Mouse (Mus musculus) heart, embryonic 11.5 days (tissue): ENCODE measurements around the gene Gnao1. TPM values are rescaled to one million over a fixed set of nuclear protein-coding genes. Genes with fewer than 3 reads are reported as not detected.

Experiments used
- ATAC-seq: fragments of 200-750 bp; cut with Nextera tagmentation; replicated peaks from 2 replicates; pipeline ENCODE4 v1.8.0; 2017; ENCODE audit warnings: moderate library complexity; ENCODE audit not compliant: insufficient number of reproducible peaks, low FRiP score, low TSS enrichment
- H3K27ac ChIP-seq: fragments of 300-500 bp; sonication (generic); 2 replicates; pipeline ENCODE4 v1.5.1; 2014; ENCODE audit warnings: mild to moderate bottlenecking, low read depth, low read length
- H3K27me3 ChIP-seq: fragments of 300-500 bp; sonication (generic); 2 replicates; pipeline ENCODE4 v1.6.1; 2014; ENCODE audit warnings: mild to moderate bottlenecking, low read length, mixed read lengths; ENCODE audit not compliant: control insufficient read depth, insufficient read depth
- H3K36me3 ChIP-seq: fragments of 300-500 bp; sonication (generic); 2 replicates; pipeline ENCODE4 v1.6.1; 2014; ENCODE audit warnings: mild to moderate bottlenecking, low read length, moderate library complexity, mixed read lengths; ENCODE audit not compliant: control insufficient read depth, insufficient read depth
- H3K4me1 ChIP-seq: fragments of 300-500 bp; sonication (generic); 2 replicates; pipeline ENCODE4 v1.6.1; 2014; ENCODE audit warnings: low read length; ENCODE audit not compliant: control insufficient read depth, insufficient read depth
- H3K4me2 ChIP-seq: fragments of 300-500 bp; sonication (generic); 2 replicates; pipeline ENCODE4 v1.6.1; 2014; ENCODE audit warnings: mild to moderate bottlenecking, moderate library complexity
- H3K4me3 ChIP-seq: fragments of 300-500 bp; sonication (generic); 2 replicates; pipeline ENCODE4 v1.5.1; 2014; ENCODE audit warnings: low read depth, low read length
- H3K9ac ChIP-seq: fragments of 300-500 bp; sonication (generic); 2 replicates; pipeline ENCODE4 v1.6.1; 2014; ENCODE audit warnings: mild to moderate bottlenecking, low read depth, low read length, moderate library complexity
- H3K9me3 ChIP-seq: fragments of 300-500 bp; sonication (generic); replicated peaks from 2 replicates; pipeline ENCODE4 v1.6.1; 2016; ENCODE audit warnings: low read length; ENCODE audit not compliant: control insufficient read depth
- WGBS: fragments of 180-500 bp; shearing (Covaris S2); extraction: QIAGEN DNeasy Blood & Tissue Kit; methylation state at CpG from one replicate; pipeline ENCODE4 v1.1.7; 2014; ENCODE audit not compliant: insufficient replicate concordance; 5-methylcytosine and 5-hydroxymethylcytosine counted together
- polyA plus RNA-seq: library from polyadenylated mRNA; unstranded; fragments of >200 nt; fragmentation: Nextera tagmentation; extraction: Ambion mirVana; gene quantifications from 2 replicates; pipeline ENCODE4 v1.2.1, GENCODE M21; 2014

Gene Gnao1
- polyA plus RNA-seq, 1 experiment from 2014 or later, result 13.9 TPM

DNA sequence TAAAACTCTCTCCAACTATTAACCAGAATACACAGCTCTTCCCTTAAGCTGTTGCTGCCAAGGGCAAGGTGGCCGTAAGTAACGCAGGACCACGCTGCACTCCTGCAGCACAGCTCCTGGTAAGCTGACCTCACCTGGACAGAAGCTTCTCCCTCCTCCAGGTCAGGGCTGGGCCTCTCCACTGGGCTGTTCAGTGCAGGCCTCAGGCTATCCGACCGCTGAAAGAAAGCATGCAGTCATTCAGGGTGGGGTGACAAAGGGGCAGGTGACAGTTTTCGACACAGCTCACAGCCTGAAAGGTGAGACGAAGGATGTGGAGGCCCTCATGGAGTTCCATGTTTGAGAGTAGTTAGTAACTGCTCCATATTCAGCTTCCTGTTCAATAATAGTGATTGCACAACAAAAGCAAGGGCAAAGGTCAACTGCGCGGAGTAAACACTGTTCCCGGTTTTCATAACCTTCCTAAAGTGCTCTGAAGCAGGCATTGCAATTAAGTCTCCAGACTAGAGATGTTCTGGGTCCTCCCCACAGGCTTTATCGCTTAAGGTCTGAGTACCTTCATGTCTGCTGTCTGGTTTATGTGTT is 164.9 kb downstream of the Gnao1 start:
- Histone ChIP-seq H3K9ac (no peak overlapping the region), H3K4me1 (no peaks in the 10 kb centered on the region), H3K27me3 (no peaks in the 10 kb centered on the region), H3K36me3 (peaks cover 39% of the 10 kb centered on the region), H3K9me3 (no peaks in the 10 kb centered on the region), H3K4me2 (no peak overlapping the region), H3K27ac (no peak overlapping the region), H3K4me3 (no peak overlapping the region)
- WGBS, result 86% methylated on average over 11 of the region's 11 CpGs
- no peak for ATAC-seq

- 91% methylated on average over 2 of the region's 2 CpGs for WGBS
Measured at GRCm38 (mm10) chr8:93975358-93975757, 165.6 kb downstream of the Gnao1 start.

GRCm38 (mm10) chr8:93976446-93977211 is 166.9 kb downstream of the Gnao1 start:
- ATAC-seq, result no peak

More at GRCm38 (mm10) chr8:93975358-93975757, 165.6 kb downstream of the Gnao1 start:
- no peaks in the 10 kb centered on the region for H3K9me3 ChIP-seq
- H3K27me3 ChIP-seq, result no peaks in the 10 kb centered on the region
- H3K9ac ChIP-seq, result no peak overlapping the region
- H3K36me3 ChIP-seq, result peaks cover 41% of the 10 kb centered on the region
- H3K4me1 ChIP-seq, result no peaks in the 10 kb centered on the region
- no peak overlapping the region for H3K27ac ChIP-seq
- no peak for ATAC-seq
- no peak overlapping the region for H3K4me3 ChIP-seq
- no peak overlapping the region for H3K4me2 ChIP-seq

DNA sequence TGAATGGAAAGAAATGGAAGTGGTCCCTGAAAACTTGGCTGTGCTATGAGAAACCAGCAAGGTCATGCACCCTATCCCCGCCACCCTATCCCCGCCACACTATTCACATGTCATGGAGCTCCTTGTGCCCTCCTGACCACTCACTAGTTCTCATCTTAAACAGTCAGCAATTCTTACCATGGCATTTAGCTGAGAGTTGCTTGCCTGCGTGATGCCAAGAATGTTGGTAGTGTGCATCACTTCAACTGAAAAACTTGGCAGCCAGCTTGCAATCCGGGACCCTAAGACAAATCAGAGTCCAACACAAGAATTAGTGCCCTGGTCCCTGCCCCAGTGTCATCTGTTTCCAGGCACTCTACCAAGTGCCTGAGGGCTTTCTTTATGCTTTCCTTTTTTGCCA is 170.4 kb downstream of the Gnao1 start:
- H3K4me1 ChIP-seq, result no peaks in the 10 kb centered on the region
- H3K27me3 ChIP-seq, result no peaks in the 10 kb centered on the region
- H3K36me3 ChIP-seq, result peaks cover 36% of the 10 kb centered on the region
- WGBS, result 90% methylated on average over 4 of the region's 4 CpGs
- ATAC-seq, result no peak
- H3K4me3 ChIP-seq, result no peak overlapping the region
- H3K9me3 ChIP-seq, result no peaks in the 10 kb centered on the region
- H3K4me2 ChIP-seq, result no peak overlapping the region
- no peak overlapping the region for H3K9ac ChIP-seq
- no peak overlapping the region for H3K27ac ChIP-seq

More at GRCm38 (mm10) chr8:93976446-93977211, 166.9 kb downstream of the Gnao1 start:
- 81% methylated on average over 6 of the region's 6 CpGs for WGBS
- Histone ChIP-seq H3K36me3 (peaks cover 45% of the 10 kb centered on the region), H3K9me3 (no peaks in the 10 kb centered on the region), H3K4me2 (no peak overlapping the region), H3K27ac (no peak overlapping the region), H3K27me3 (no peaks in the 10 kb centered on the region), H3K4me1 (no peaks in the 10 kb centered on the region), H3K4me3 (no peak overlapping the region), H3K9ac (no peak overlapping the region)

DNA sequence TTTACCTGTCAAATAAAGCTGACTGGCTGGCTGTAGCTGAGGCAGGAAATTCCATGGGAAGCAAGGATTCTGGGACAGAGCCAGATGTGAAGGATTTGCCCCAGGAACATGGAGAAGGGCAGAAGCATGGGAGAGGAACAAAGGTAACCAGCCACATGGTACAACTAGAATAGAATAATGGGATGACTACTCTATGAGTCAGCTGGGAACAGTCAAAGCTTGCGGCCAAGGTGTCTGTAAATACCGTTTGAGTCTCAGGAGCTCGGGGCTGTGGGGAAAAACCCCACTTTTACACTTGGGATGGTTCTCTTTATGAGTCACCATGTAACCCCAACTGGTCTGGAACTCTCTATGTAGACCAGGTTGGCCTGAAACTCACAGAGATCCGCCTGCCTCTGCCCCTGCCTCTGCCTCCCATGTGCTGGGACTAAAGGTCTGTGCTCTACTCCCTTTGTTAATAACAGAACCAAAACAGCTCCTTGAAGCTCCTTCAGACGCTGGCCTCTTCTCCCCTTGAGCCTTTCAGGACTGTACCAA is 172.0 kb downstream of the Gnao1 start:
- WGBS, result 90% methylated on average over 5 of the region's 5 CpGs
- no peak overlapping the region for H3K9ac ChIP-seq
- H3K9me3 ChIP-seq, result no peaks in the 10 kb centered on the region
- no peak overlapping the region for H3K4me2 ChIP-seq
- H3K27ac ChIP-seq, result no peak overlapping the region
- peaks cover 33% of the 10 kb centered on the region for H3K36me3 ChIP-seq
- no peak overlapping the region for H3K4me3 ChIP-seq
- H3K27me3 ChIP-seq, result no peaks in the 10 kb centered on the region
- no peaks in the 10 kb centered on the region for H3K4me1 ChIP-seq
- no peak for ATAC-seq

DNA sequence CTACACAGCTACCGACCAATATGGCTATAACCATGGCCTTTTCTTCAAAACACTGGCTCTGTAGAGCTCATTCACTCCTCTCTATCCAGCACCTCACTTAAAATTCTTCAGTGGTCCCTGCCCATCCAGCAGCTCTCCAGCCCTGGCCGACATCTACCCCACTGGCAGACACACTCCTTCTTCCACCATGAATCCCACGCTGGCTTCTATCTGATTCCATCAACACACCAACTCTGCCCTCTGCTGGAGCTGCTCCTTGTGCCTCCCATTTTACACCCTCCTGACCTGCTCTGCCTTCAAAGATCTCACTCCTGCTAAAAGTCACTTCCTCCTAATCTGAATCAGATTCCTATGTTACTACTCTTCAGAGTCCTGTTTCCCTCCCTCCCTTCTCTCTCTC is 174.1 kb downstream of the Gnao1 start:
- no peak overlapping the region for H3K4me3 ChIP-seq
- no peak overlapping the region for H3K9ac ChIP-seq
- H3K9me3 ChIP-seq, result no peaks in the 10 kb centered on the region
- H3K4me1 ChIP-seq, result no peaks in the 10 kb centered on the region
- H3K4me2 ChIP-seq, result no peak overlapping the region
- no peaks in the 10 kb centered on the region for H3K27me3 ChIP-seq
- H3K36me3 ChIP-seq, result peaks cover 25% of the 10 kb centered on the region
- WGBS, result 77% methylated on average over 3 of the region's 3 CpGs
- no peak for ATAC-seq
- H3K27ac ChIP-seq, result no peak overlapping the region

- Histone ChIP-seq H3K4me3 (no peak overlapping the region), H3K36me3 (peaks cover 25% of the 10 kb centered on the region), H3K9ac (no peak overlapping the region), H3K4me2 (no peak overlapping the region), H3K9me3 (no peaks in the 10 kb centered on the region), H3K4me1 (no peaks in the 10 kb centered on the region), H3K27me3 (no peaks in the 10 kb centered on the region), H3K27ac (no peak overlapping the region)
- 88% methylated on average over 3 of the region's 3 CpGs for WGBS
- ATAC-seq, result no peak
Measured at GRCm38 (mm10) chr8:93984731-93985130, 175.0 kb downstream of the Gnao1 start.

GRCm38 (mm10) chr8:93989739-93990138 is 180.0 kb downstream of the Gnao1 start:
- H3K4me3 ChIP-seq, result no peak overlapping the region
- no peaks in the 10 kb centered on the region for H3K4me1 ChIP-seq
- H3K27ac ChIP-seq, result no peak overlapping the region
- no peak overlapping the region for H3K4me2 ChIP-seq
- H3K9ac ChIP-seq, result no peak overlapping the region
- WGBS, result 96% methylated on average over 4 of the region's 4 CpGs
- peaks cover 9% of the 10 kb centered on the region; the same call in 1 of the 2 replicates for H3K36me3 ChIP-seq
- H3K9me3 ChIP-seq, result no peaks in the 10 kb centered on the region; the same call in 1 of the 2 replicates
- ATAC-seq, result no peak
- no peaks in the 10 kb centered on the region for H3K27me3 ChIP-seq
